Comparison of ENCODE assay signal across 12 mouse cellular contexts in the genomic region with DNA sequence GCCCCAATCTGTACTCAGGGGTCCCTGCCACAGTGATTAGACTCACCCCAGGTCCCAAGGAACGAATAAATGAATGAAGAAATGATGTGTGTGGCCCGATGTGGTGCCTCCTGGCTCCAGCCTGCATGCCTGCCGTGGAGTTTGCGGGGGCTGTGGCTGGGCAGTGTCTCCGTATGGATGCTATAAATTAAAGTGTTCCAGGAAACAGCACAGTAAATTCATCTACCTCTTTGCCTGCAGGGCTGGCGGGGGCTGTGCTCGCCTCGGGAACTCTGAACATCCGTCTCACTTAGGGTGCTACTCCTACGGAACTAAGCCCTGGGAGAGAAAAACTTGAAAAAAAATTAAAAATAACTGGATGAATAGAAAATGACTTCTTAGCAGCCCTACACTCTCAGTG.
DNase-seq lines count a peak whose midpoint lies in the region; ATAC-seq and TF ChIP-seq lines count a peak whose summit lies in the region.
"Had no signal": no experiment of that assay in that cellular context is flagged by ENCODE, and none has a peak within 500 bp of the region (broad histone marks: within the 10 kb centered on the region; RNA-seq: fewer than 3 reads in every experiment).

No protein-coding gene starts in this region.

- no peak overlapping the region for H3K4me2 ChIP-seq in limb, embryonic 14.5 days (replicated peaks; ENCODE audit: low read depth, low read length, severe bottlenecking)

- TF ChIP-seq CTCF in E14TG2a.4 (conservative IDR thresholded peaks at IDR 0.05; ENCODE audit: low read length): no peak

- peaks cover 83% of the 10 kb centered on the region for H3K4me1 ChIP-seq in E14TG2a.4 (replicated peaks; ENCODE audit: low read depth, low read length)
- peaks cover 31% of the 10 kb centered on the region for H3K4me1 ChIP-seq in limb, embryonic 14.5 days (ENCODE audit: control insufficient read depth, insufficient read depth, low read length)

- peaks cover 50% of the 10 kb centered on the region for H3K27me3 ChIP-seq in E14TG2a.4 (ENCODE audit: insufficient read depth, low read length)
- no peaks in the 10 kb centered on the region for H3K27me3 ChIP-seq in limb, embryonic 14.5 days (ENCODE audit: control insufficient read depth, insufficient read depth, low read length)

- no peak; the same call in 1 of the 2 replicates for ATAC-seq in limb, embryonic 14.5 days (ENCODE audit: low FRiP score, low read depth)
- ATAC-seq in megakaryocyte-erythroid progenitor cell, adult 5-6 weeks (replicated peaks; ENCODE audit: low FRiP score, low TSS enrichment, poor library complexity, severe bottlenecking): no peak

- TF ChIP-seq POLR2A in limb, embryonic 14.5 days (IDR thresholded peaks at IDR 0.05; ENCODE audit: borderline replicate concordance, extremely low read depth, insufficient read depth, insufficient read length): no peak

- H3K36me3 ChIP-seq in E14TG2a.4 (ENCODE audit: insufficient read depth, low read length): no peaks in the 10 kb centered on the region
- H3K36me3 ChIP-seq in limb, embryonic 14.5 days (ENCODE audit: control insufficient read depth, insufficient read depth, low read length): no peaks in the 10 kb centered on the region

- H3K9ac ChIP-seq in limb, embryonic 14.5 days (ENCODE audit: low read depth, low read length, severe bottlenecking): 0 out of 2 replicates have a peak overlapping the region, but pooled peaks have one; percentile 3

- peak; percentile 58 to 67 for DNase-seq in kidney, postnatal 4 days
- DNase-seq in kidney, adult 8-10 months: no peak
- peak; percentile 73 to 83 for DNase-seq in frontal cortex, adult 2 months (ENCODE audit: extremely low spot score in 1 of 2, low spot score in 1 of 2)
- no peak for DNase-seq in limb, embryonic 14.5 days (ENCODE audit: low spot score)
- DNase-seq in adrenal gland, adult 8-10 months: no peak
- DNase-seq: adrenal gland, postnatal 36 days; cerebellum, adult 2 months; embryo, embryonic 11 days; lung, adult 2 months; thymus, postnatal 14 days had no signal

- 14% methylated on average over 10 of the region's 10 CpGs for WGBS in limb, embryonic 14.5 days

- H3K4me3 ChIP-seq in E14TG2a.4 (replicated peaks; ENCODE audit: low read length): 0 out of 2 replicates have a peak overlapping the region, but pooled peaks have one; percentile 7
- no peak overlapping the region for H3K4me3 ChIP-seq in limb, embryonic 14.5 days (replicated peaks; ENCODE audit: low read length)

- H3K27ac ChIP-seq in limb, embryonic 14.5 days (replicated peaks; ENCODE audit: low read depth, low read length): no peak overlapping the region

- no peaks in the 10 kb centered on the region for H3K9me3 ChIP-seq in E14TG2a.4 (ENCODE audit: low read length)
- no peaks in the 10 kb centered on the region for H3K9me3 ChIP-seq in limb, embryonic 14.5 days (ENCODE audit: control insufficient read depth, low read length)

Comparison
In these comparisons a context has a peak if more than half of its experiments do, and no peak if none do; other contexts are left out.
1. DNase-seq: peak in kidney, postnatal 4 days (2 of 2) and frontal cortex, adult 2 months (2 of 2); none in kidney, adult 8-10 months (0 of 2), limb, embryonic 14.5 days (single experiment) and adrenal gland, adult 8-10 months (single experiment).